Mouse (Mus musculus): ENCODE measurements around the gene Fam32a. TPM values are rescaled to one million over a fixed set of nuclear protein-coding genes. Genes with fewer than 3 reads are reported as not detected.
A peak's percentile ranks its signal among the peaks of the same experiment; 100 is the strongest.

Gene Fam32a
- polyA plus RNA-seq (2016; fragmentation: Nextera tagmentation; extraction: Ambion mirVana), result 63.4 and 80.6 TPM in 2 replicates

DNA sequence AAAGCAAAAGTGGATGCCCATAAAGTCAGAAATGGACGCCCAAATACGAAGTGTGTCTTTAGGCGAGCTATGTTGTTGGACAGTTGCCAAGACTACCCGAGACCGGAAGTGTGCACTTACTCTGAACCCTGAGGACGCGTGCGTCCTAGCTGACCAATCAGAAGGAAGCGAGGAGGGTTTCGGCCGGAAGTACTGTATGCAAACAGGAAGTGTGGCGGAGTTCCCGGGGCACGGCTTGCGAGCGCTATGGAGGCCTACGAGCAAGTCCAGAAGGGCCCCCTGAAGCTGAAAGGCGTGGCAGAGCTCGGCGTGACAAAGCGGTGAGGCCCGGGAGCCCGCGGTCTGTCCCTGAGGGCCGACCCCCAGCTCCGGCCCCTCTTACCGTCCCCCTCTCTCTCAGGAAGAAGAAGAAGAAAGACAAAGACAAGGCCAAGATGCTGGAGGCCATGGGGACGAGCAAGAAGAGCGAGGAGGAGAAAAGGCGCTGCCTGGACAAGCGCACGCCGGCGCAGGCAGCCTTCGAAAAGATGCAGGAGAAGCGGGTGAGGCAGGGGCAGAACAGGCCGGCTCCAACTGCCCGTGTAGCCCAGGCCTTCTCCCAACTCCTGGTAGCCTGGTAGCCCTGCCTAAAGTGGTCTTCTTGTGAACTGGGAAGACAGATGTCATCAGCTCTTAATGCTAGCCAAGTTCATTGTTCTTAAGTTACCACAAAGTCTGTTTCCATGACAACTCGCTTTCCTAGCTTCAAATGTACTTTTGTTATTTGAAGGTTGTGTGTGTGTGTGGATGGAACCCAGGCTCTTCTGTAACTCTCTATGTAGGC is at the start of gene Fam32a:
TSS of gene Fam32a (plus strand) at position 190 of the 823 bp plus-strand sequence.
- peak within 1 kb of the TSS; percentile 92 for H3K27ac ChIP-seq
- peaks cover 39% of the 10 kb centered on the region for H3K36me3 ChIP-seq
- peak within 1 kb of the TSS; percentile 79 for H3K4me3 ChIP-seq
- no peaks in the 10 kb centered on the region for H3K9me3 ChIP-seq
- peak; percentile 93 for DNase-seq (ENCODE audit: low spot score)
- H3K27me3 ChIP-seq (ENCODE audit: insufficient read depth, poor library complexity, severe bottlenecking), result no peaks in the 10 kb centered on the region
- H3K4me1 ChIP-seq (replicated peaks), result peaks cover 12% of the 10 kb centered on the region
- 10% methylated on average over 39 of the region's 39 CpGs for WGBS

GRCm38 (mm10) chr8:72177346-72177925 is 42.1 kb upstream of the Fam32a start:
- Histone ChIP-seq H3K36me3 (peaks cover 99% of the 10 kb centered on the region), H3K27me3 (ENCODE audit: insufficient read depth, poor library complexity, severe bottlenecking) (no peaks in the 10 kb centered on the region), H3K27ac (peak overlapping the region; percentile 59; the same call in 1 of the 2 replicates), H3K9me3 (no peaks in the 10 kb centered on the region), H3K4me3 (no peak overlapping the region), H3K4me1 (replicated peaks) (no peaks in the 10 kb centered on the region; the same call in 1 of the 2 replicates)
- DNase-seq (ENCODE audit: low spot score), result peak; percentile 70
- 63% methylated on average over 5 of the region's 5 CpGs for WGBS

DNA sequence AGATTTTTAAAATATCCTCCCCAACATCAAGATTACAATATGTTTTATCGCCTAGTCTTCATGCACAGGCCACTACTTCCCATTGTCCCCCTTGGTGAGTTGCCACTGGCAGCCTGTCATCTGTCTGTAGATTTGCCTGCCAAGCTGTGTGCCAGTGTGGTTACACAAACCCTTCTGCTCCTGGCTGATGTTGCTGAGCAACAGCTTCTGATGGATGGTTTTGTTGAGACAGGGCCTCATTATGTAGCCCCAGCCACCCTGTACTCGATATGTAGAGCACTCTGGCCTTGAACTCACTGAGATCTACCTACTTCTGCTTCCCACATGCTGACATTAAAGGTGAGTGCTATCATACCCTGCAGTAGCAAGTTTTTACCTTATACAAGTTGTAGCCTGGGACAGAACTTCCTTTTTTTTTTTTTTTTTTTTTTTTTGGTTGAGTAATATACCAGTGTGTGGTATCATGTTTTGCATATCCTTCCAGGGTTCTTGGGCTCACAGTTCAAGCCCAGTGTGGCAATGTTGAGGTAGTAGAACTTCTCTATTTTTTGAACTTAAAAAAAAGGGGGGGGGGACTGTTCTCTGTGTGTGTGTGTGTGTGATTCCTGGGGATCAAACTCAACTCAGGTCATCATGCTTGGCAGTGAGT is 35.9 kb upstream of the Fam32a start:
- 81% methylated on average over 2 of the region's 2 CpGs for WGBS
- no peaks in the 10 kb centered on the region for H3K9me3 ChIP-seq
- H3K4me1 ChIP-seq (replicated peaks), result no peaks in the 10 kb centered on the region
- DNase-seq (ENCODE audit: low spot score), result no peak
- H3K36me3 ChIP-seq, result peaks cover 38% of the 10 kb centered on the region
- H3K27ac ChIP-seq, result no peak overlapping the region
- H3K4me3 ChIP-seq, result no peak overlapping the region
- H3K27me3 ChIP-seq (ENCODE audit: insufficient read depth, poor library complexity, severe bottlenecking), result no peaks in the 10 kb centered on the region

- no peaks in the 10 kb centered on the region for H3K4me1 ChIP-seq (replicated peaks)
- H3K4me3 ChIP-seq, result no peak overlapping the region
- no peaks in the 10 kb centered on the region for H3K27me3 ChIP-seq (ENCODE audit: insufficient read depth, poor library complexity, severe bottlenecking)
- no peak overlapping the region for H3K27ac ChIP-seq
- no peaks in the 10 kb centered on the region for H3K36me3 ChIP-seq
- no peaks in the 10 kb centered on the region for H3K9me3 ChIP-seq
- DNase-seq (ENCODE audit: low spot score), result no peak
- WGBS, result 89% methylated on average over 2 of the region's 2 CpGs
Observed at GRCm38 (mm10) chr8:72187793-72188331, 31.7 kb upstream of the Fam32a start.

DNA sequence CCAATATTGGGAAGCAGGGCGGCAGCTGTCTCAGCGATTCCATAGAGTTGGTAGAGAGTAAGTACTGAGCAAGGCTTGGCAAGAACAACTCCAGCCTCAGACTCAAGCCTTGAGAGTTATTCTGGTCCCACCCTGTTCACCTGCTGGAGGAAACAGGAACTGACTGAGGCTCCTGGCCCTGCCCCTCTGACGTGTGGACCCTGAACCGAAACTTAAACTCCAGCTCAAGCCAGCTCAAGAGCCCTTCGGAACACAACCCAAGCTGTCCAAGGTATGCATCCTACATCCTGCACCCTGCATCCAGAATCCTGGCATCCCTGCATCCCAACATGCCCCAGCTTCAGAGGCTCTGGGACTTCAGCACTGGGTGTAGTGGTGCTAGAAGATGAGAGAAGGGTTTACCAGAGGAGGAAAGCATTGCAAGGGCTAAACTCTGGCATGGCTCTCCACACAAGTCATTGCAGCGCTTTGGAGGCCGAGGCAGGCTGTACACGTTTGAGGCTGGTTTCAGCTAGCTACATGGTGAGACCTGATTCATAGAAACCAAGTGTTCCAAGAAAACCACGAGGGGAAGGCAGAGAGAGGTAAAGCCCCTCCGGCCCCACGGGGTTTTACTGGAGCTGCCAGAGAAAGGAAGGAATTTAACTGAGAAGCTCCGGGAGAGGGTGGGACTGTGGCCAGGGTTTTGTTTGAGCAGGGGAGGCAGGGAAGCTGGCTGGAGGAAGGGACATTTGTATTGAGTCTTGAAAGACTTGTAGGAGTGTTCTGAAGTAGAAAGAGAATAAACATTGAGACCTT is 29.9 kb upstream of the Fam32a start, which contains the start of gene Hsh2d:
TSS of gene Hsh2d (plus strand) at position 222 of the 798 bp plus-strand sequence.
- H3K4me1 ChIP-seq (replicated peaks), result no peaks in the 10 kb centered on the region

GRCm38 (mm10) chr8:72190215-72190539 is 29.4 kb upstream of the Fam32a start:
- H3K4me3 ChIP-seq, result no peak overlapping the region
- no peak for DNase-seq (ENCODE audit: low spot score)
- no peaks in the 10 kb centered on the region for H3K27me3 ChIP-seq (ENCODE audit: insufficient read depth, poor library complexity, severe bottlenecking)
- H3K36me3 ChIP-seq, result no peaks in the 10 kb centered on the region
- WGBS, result 85% methylated on average over 2 of the region's 2 CpGs
- no peaks in the 10 kb centered on the region for H3K4me1 ChIP-seq (replicated peaks)
- H3K27ac ChIP-seq, result no peak overlapping the region
- H3K9me3 ChIP-seq, result no peaks in the 10 kb centered on the region

More for the DNA sequence above, 29.9 kb upstream of the Fam32a start, which contains the start of gene Hsh2d:
- Histone ChIP-seq H3K27ac (no peak within 1 kb of the TSS), H3K27me3 (ENCODE audit: insufficient read depth, poor library complexity, severe bottlenecking) (no peaks in the 10 kb centered on the region), H3K36me3 (no peaks in the 10 kb centered on the region), H3K4me3 (no peak within 1 kb of the TSS), H3K9me3 (no peaks in the 10 kb centered on the region)
- 73% methylated on average over 12 of the region's 12 CpGs for WGBS
- no peak for DNase-seq (ENCODE audit: low spot score)

- Histone ChIP-seq H3K4me1 (replicated peaks) (no peaks in the 10 kb centered on the region), H3K27me3 (ENCODE audit: insufficient read depth, poor library complexity, severe bottlenecking) (no peaks in the 10 kb centered on the region), H3K27ac (no peak overlapping the region), H3K9me3 (no peaks in the 10 kb centered on the region), H3K4me3 (no peak overlapping the region), H3K36me3 (no peaks in the 10 kb centered on the region)
- DNase-seq (ENCODE audit: low spot score), result no peak
Observed at GRCm38 (mm10) chr8:72192065-72192464, 27.5 kb upstream of the Fam32a start.

GRCm38 (mm10) chr8:72197997-72198396 is 21.5 kb upstream of the Fam32a start:
- WGBS, result 58% methylated on average over 8 of the region's 8 CpGs
- Histone ChIP-seq H3K27ac (no peak overlapping the region), H3K36me3 (no peaks in the 10 kb centered on the region), H3K27me3 (ENCODE audit: insufficient read depth, poor library complexity, severe bottlenecking) (no peaks in the 10 kb centered on the region), H3K4me3 (no peak overlapping the region), H3K9me3 (peaks cover 14% of the 10 kb centered on the region), H3K4me1 (replicated peaks) (no peaks in the 10 kb centered on the region)
- no peak for DNase-seq (ENCODE audit: low spot score)

GRCm38 (mm10) chr8:72208582-72208981 is 10.9 kb upstream of the Fam32a start:
- H3K36me3 ChIP-seq, result no peaks in the 10 kb centered on the region
- 78% methylated on average over 1 of the region's 1 CpGs for WGBS
- no peak overlapping the region for H3K27ac ChIP-seq
- H3K4me3 ChIP-seq, result no peak overlapping the region
- H3K27me3 ChIP-seq (ENCODE audit: insufficient read depth, poor library complexity, severe bottlenecking), result no peaks in the 10 kb centered on the region
- H3K9me3 ChIP-seq, result peaks cover 11% of the 10 kb centered on the region
- no peak for DNase-seq (ENCODE audit: low spot score)
- H3K4me1 ChIP-seq (replicated peaks), result no peaks in the 10 kb centered on the region

- Histone ChIP-seq H3K4me1 (replicated peaks) (no peaks in the 10 kb centered on the region), H3K27ac (no peak overlapping the region), H3K27me3 (ENCODE audit: insufficient read depth, poor library complexity, severe bottlenecking) (no peaks in the 10 kb centered on the region), H3K4me3 (no peak overlapping the region), H3K9me3 (no peaks in the 10 kb centered on the region), H3K36me3 (no peaks in the 10 kb centered on the region)
- 79% methylated on average over 4 of the region's 4 CpGs for WGBS
- DNase-seq (ENCODE audit: low spot score), result no peak
Observed at GRCm38 (mm10) chr8:72210222-72210621, 9.3 kb upstream of the Fam32a start.

DNA sequence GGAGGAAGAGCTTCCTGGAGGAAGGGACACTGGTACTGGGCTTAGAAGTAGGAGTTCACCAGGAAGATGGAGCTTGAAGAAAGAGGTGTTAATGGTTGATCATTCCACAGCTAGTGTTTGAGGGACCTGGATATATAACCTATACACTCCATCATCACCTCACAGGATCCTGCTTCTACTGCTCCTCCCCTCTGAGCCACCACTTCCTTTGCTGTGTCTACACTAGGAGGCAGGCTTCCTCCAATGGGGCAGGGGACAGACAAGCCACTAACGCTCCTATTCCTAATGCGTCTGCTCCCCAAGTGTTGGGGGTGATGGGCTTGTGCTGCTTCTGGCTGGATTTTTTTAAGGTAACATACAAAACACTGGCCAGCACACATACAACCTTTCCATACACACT is 8.8 kb upstream of the Fam32a start:
- H3K27ac ChIP-seq, result no peak overlapping the region
- no peaks in the 10 kb centered on the region for H3K4me1 ChIP-seq (replicated peaks)
- H3K36me3 ChIP-seq, result no peaks in the 10 kb centered on the region
- 72% methylated on average over 2 of the region's 2 CpGs for WGBS
- H3K27me3 ChIP-seq (ENCODE audit: insufficient read depth, poor library complexity, severe bottlenecking), result no peaks in the 10 kb centered on the region
- no peak for DNase-seq (ENCODE audit: low spot score)
- no peak overlapping the region for H3K4me3 ChIP-seq
- no peaks in the 10 kb centered on the region for H3K9me3 ChIP-seq

- Histone ChIP-seq H3K36me3 (no peaks in the 10 kb centered on the region), H3K4me3 (no peak overlapping the region), H3K27me3 (ENCODE audit: insufficient read depth, poor library complexity, severe bottlenecking) (no peaks in the 10 kb centered on the region), H3K9me3 (no peaks in the 10 kb centered on the region), H3K4me1 (replicated peaks) (no peaks in the 10 kb centered on the region), H3K27ac (no peak overlapping the region)
- no peak for DNase-seq (ENCODE audit: low spot score)
- 88% methylated on average over 1 of the region's 1 CpGs for WGBS
Observed at GRCm38 (mm10) chr8:72211846-72212245, 7.7 kb upstream of the Fam32a start.
